Mouse (Mus musculus) spleen, postnatal 4 days (tissue): ENCODE results near the gene Slc7a12.

Source experiments
- DNase-seq, 2 experiments: peaks; one replicate each; pipeline ENCODE4 v3.0.0; 2022; ENCODE audit warnings: low spot score in 2 of 2

The Slc7a12 gene

DNA sequence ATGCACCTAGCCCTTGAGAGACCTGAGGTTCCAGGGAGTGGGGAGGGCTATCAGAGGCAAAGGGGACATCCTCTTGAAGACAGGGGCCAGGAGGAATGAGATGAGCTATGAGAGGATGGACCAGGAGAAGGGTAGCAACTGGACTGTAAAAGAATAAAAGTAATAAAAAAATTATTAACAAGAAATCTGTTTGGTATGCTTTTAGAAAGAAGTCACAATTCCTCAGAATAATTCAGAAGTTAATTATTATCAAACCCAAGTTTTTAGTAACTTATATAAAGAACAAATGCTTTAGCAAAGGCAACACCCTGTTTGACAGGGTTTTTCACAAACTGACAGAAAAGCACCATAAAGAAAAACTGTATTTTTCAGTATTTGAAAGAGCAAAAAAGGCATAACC is at the start of gene Slc7a12:
Slc7a12 (plus strand) TSS at position 301 of the 400 bp plus-strand sequence.
- no peak for DNase-seq

DNA sequence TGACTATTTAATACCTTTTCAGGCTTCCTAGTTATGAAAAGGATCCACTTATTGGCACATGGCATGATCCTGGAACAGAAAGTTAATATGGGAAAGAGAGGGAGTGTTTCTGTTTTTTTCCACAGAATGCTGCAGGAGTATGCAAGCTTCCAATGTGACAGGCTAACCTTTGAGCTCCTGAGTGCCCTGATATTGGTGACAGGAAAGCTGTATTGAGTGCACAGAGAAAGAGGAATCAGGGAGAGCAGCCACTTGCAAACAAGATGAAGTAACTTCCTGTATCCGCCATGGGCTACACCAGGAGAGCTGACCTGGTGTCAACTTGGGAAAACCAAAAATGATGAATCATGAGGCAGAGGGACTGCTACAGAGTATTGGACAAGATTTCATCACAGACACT is 48.1 kb upstream of the Slc7a12 start:
- DNase-seq, result no peak

DNA sequence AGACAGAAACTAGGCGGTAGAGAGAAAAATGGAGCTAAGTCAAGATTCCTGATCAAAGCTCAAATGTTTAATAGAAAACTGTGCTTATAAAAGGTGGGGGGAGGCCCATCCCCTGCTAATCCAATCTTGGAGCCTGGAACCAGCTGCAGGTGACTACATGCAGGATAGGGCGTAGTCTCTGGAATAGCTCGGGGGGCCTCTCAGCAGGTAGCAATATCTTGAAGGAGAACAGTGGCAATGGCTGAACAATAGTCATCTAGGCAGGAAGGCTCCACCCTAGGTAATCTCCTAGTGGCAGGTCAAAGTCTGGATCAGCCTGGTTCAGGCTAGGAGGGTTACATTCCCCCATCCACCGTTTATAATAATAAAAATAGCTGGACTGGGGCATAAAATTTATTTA is 34.5 kb upstream of the Slc7a12 start:
- DNase-seq, result no peak

DNA sequence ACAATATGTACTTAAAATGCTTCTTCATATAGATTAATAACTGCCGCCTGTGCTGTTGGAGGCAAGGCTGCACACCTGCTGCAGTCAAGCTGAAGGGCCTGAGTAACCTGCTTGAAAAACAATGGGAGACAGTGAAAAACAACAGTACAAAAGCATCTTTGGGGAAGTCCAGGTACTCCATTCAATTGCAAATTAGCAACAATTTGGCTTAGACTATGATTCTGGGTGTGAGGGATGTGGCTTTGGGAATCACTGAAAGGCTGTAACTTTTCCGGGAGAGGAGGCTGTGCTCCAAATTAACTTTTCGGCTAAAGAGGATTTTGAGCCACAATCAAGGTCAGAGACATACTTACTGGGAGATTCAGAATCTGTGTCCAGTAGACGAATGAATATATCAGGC is 33.8 kb upstream of the Slc7a12 start:
- no peak for DNase-seq
